ENCODE assay signal across 11 mouse cellular contexts in genomic region chr16:18464271-18464670, GRCm38 (mm10). TPM values are rescaled to one million over a fixed set of nuclear protein-coding genes. Genes with fewer than 3 reads are reported as not detected.
DNase-seq lines count a peak whose midpoint lies in the region; ATAC-seq and TF ChIP-seq lines count a peak whose summit lies in the region.
"Had no signal": no experiment of that assay in that cellular context is flagged by ENCODE, and none has a peak within 500 bp of the region (broad histone marks: within the 10 kb centered on the region; RNA-seq: fewer than 3 reads in every experiment).

No protein-coding gene starts in this region.

- DNase-seq in kidney, adult 2 months, result peak; percentile 19
- peak; percentile 64 for DNase-seq in MEL (ENCODE audit: low read depth, low spot score)
- DNase-seq in gastrocnemius, postnatal 14 days, result peak; percentile 45
- peak; percentile 34 for DNase-seq in lung, adult 2 months
- no peak for DNase-seq in adrenal gland, adult 8-10 months
- DNase-seq in urinary bladder, postnatal 4 days (ENCODE audit: low spot score in 2 of 2), result no peak
- DNase-seq in urinary bladder, adult 18-20 months (ENCODE audit: low spot score in 2 of 2), result no peak
- DNase-seq: kidney, adult 8-10 months had no signal

- TF ChIP-seq EP300 in MEL (IDR thresholded peaks at IDR 0.05; ENCODE audit: low read depth in 1 of 2, low read length in 2 of 2), result peak; percentile 23 to 43; a peak in 1 of 4 replicates

- H3K36me3 ChIP-seq in kidney, adult 2 months (ENCODE audit: control insufficient read depth, insufficient read depth, low read length), result no peaks in the 10 kb centered on the region
- H3K36me3 ChIP-seq in kidney, embryonic 16.5 days (ENCODE audit: insufficient read depth, low read length), result peaks cover 5% of the 10 kb centered on the region
- peaks cover 0 to 15% of the 10 kb centered on the region in 2 experiments; a peak in 3 of 4 replicates for H3K36me3 ChIP-seq in MEL (ENCODE audit: control insufficient read depth in 1 of 2, insufficient read depth in 2 of 2, low read length in 2 of 2)

- H3K27ac ChIP-seq in kidney, adult 2 months (ENCODE audit: insufficient read depth, low read depth, low read length), result no peak overlapping the region
- no peak overlapping the region for H3K27ac ChIP-seq in kidney, embryonic 16.5 days (ENCODE audit: low read length)
- no peak overlapping the region for H3K27ac ChIP-seq in MEL (ENCODE audit: control insufficient read depth, low read depth, low read length)

- H3K9me3 ChIP-seq in kidney, embryonic 16.5 days (ENCODE audit: low read length), result no peaks in the 10 kb centered on the region
- H3K9me3 ChIP-seq in MEL (replicated peaks; ENCODE audit: insufficient read depth, low read length), result no peaks in the 10 kb centered on the region

- TF ChIP-seq POLR2A in kidney, adult 2 months (IDR thresholded peaks at IDR 0.05; ENCODE audit: low read depth, low read length), result no peak
- TF ChIP-seq POLR2A in MEL (IDR thresholded peaks at IDR 0.05; ENCODE audit: control insufficient read depth in 1 of 2, insufficient read depth in 1 of 2, low read depth in 1 of 2, low read length in 2 of 2, poor library complexity in 1 of 2), result no peak
- no peak for TF ChIP-seq POLR2A in lung, adult 2 months (IDR thresholded peaks at IDR 0.05; ENCODE audit: borderline replicate concordance, extremely low read depth, low read depth, low read length)

- H3K9ac ChIP-seq in kidney, embryonic 16.5 days (replicated peaks; ENCODE audit: low read length), result no peak overlapping the region
- no peak overlapping the region for H3K9ac ChIP-seq in MEL (ENCODE audit: control insufficient read depth, low read depth, low read length, poor library complexity, severe bottlenecking)

- H3K4me1 ChIP-seq in kidney, adult 2 months (ENCODE audit: control insufficient read depth, insufficient read depth, low read length), result no peaks in the 10 kb centered on the region
- peaks cover 15% of the 10 kb centered on the region for H3K4me1 ChIP-seq in kidney, embryonic 16.5 days (ENCODE audit: insufficient read depth, low read length)
- peaks cover 4 to 26% of the 10 kb centered on the region in 2 experiments for H3K4me1 ChIP-seq in MEL (ENCODE audit: control insufficient read depth in 1 of 2, insufficient read depth in 2 of 2, low read length in 2 of 2)
- H3K4me1 ChIP-seq in lung, adult 2 months (ENCODE audit: control insufficient read depth, insufficient read depth, low read length), result peaks cover 22% of the 10 kb centered on the region

- ATAC-seq in kidney, embryonic 16.5 days (ENCODE audit: low FRiP score, low TSS enrichment), result no peak
- ATAC-seq: activated CD4-positive, CD25-positive, alpha-beta regulatory T cell, adult 4 months had no signal

- 61% methylated on average over 3 of the region's 3 CpGs for WGBS in kidney, adult 2 months
- whole genome bisulfite sequencing in kidney, embryonic 16.5 days, result 73% methylated on average over 3 of the region's 3 CpGs
- 39% methylated on average over 3 of the region's 3 CpGs for WGBS in lung, adult 2 months

- TF ChIP-seq RAD21 in MEL (IDR thresholded peaks at IDR 0.05; ENCODE audit: low read depth, low read length), result no peak

- no peak overlapping the region for H3K4me3 ChIP-seq in kidney, adult 2 months (ENCODE audit: insufficient read depth, low read depth, low read length)
- no peak overlapping the region for H3K4me3 ChIP-seq in kidney, embryonic 16.5 days (ENCODE audit: low read length)
- H3K4me3 ChIP-seq in MEL (ENCODE audit: control insufficient read depth in 1 of 2, insufficient read depth in 1 of 2, low read depth in 2 of 2, low read length in 2 of 2), result no peak overlapping the region
- no peak overlapping the region for H3K4me3 ChIP-seq in lung, adult 2 months (replicated peaks; ENCODE audit: extremely low read depth, low read depth, low read length)

- no peaks in the 10 kb centered on the region for H3K27me3 ChIP-seq in kidney, adult 2 months (replicated peaks; ENCODE audit: control insufficient read depth, insufficient read depth, low read length)
- no peaks in the 10 kb centered on the region; the same call in 1 of the 2 replicates for H3K27me3 ChIP-seq in kidney, embryonic 16.5 days (ENCODE audit: insufficient read depth, low read length)
- no peaks in the 10 kb centered on the region for H3K27me3 ChIP-seq in MEL (ENCODE audit: control insufficient read depth in 1 of 2, insufficient read depth in 2 of 2, low read length in 2 of 2)
- H3K27me3 ChIP-seq: CH12.LX had no signal

- intact Hi-C loops in gastrocnemius, postnatal 14 days (cut with DNase I; ENCODE audit: low total_unique reads), result no loop called here

- H3K4me2 ChIP-seq in kidney, embryonic 16.5 days (replicated peaks; ENCODE audit: low read depth, low read length), result no peak overlapping the region

- H3K79me2 ChIP-seq in MEL (ENCODE audit: control insufficient read depth, insufficient read depth, low read length, poor library complexity), result no peaks in the 10 kb centered on the region

- no peak for TF ChIP-seq CTCF in kidney, adult 2 months (conservative IDR thresholded peaks at IDR 0.05; ENCODE audit: insufficient read depth, insufficient read length, low read depth, low read length)
- no peak for TF ChIP-seq CTCF in MEL (IDR thresholded peaks at IDR 0.05 in 2 of 3, conservative IDR thresholded peaks at IDR 0.05 in 1 of 3; ENCODE audit: control insufficient read depth in 1 of 3, insufficient read depth in 1 of 3, low read depth in 2 of 3, low read length in 3 of 3, poor library complexity in 1 of 3, severe bottlenecking in 1 of 3)
- no peak for TF ChIP-seq CTCF in lung, adult 2 months (IDR thresholded peaks at IDR 0.05; ENCODE audit: insufficient read depth, low read length)

TF ChIP-seq in MEL, 35 proteins besides CTCF, POLR2A, EP300 and RAD21:
- no peak for TF ChIP-seq MEF2A (IDR thresholded peaks at IDR 0.05; ENCODE audit: extremely low read depth, insufficient replicate concordance, low read depth, low read length, poor library complexity, severe bottlenecking)
- TF ChIP-seq ETS1 (IDR thresholded peaks at IDR 0.05; ENCODE audit: low read depth, low read length), result peak; percentile 82
- TF ChIP-seq SIN3A (IDR thresholded peaks at IDR 0.05; ENCODE audit: low read length), result peak; percentile 33; the same call in 1 of the 2 replicates
- TF ChIP-seq TCF12 (IDR thresholded peaks at IDR 0.05; ENCODE audit: low read depth, low read length), result peak; percentile 29; the same call in 1 of the 2 replicates

RNA-seq across cellular contexts. Expression of gene Gnb1l, which starts 34.2 kb away (rescaled TPM):
- 10.7 and 15.8 TPM in 2 replicates for polyA plus RNA-seq in kidney, adult 2 months (2012; rRNA removed)
- polyA plus RNA-seq in kidney, embryonic 16.5 days (2015; fragmentation: Nextera tagmentation; extraction: Ambion mirVana), result 19.1 and 19.7 TPM in 2 replicates
- total RNA-seq in MEL (2012; rRNA removed), result 31.4 and 37.9 TPM in 2 replicates
- polyA plus RNA-seq in MEL (2012; ENCODE audit: insufficient read depth in 1 of 2, insufficient read length in 2 of 2, low read depth in 1 of 2, low replicate concordance in 2 of 2, missing spikeins in 1 of 2), result 10 to 100 TPM in 1 of 2 experiments, not detected in 1; 47.8 TPM
- 1 to 10 TPM; 2.7 to 3.1 TPM for total RNA-seq in gastrocnemius, postnatal 14 days (2021)
- 9.4 and 11.3 TPM in 2 replicates for polyA plus RNA-seq in lung, adult 2 months (2012; rRNA removed)
- 1 to 10 TPM; 5.1 to 7.0 (median 6.1) TPM for total RNA-seq in adrenal gland, adult 8-10 months (2022)

RNA-seq across cellular contexts. Expression of gene Rtl10, which starts 34.4 kb away (rescaled TPM):
- polyA plus RNA-seq in kidney, adult 2 months (2012; rRNA removed), result 5.0 and 6.9 TPM in 2 replicates
- polyA plus RNA-seq in kidney, embryonic 16.5 days (2015; fragmentation: Nextera tagmentation; extraction: Ambion mirVana), result 3.3 and 4.3 TPM in 2 replicates
- 5.5 and 5.9 TPM in 2 replicates for total RNA-seq in MEL (2012; rRNA removed)
- 10 to 100 TPM in 1 of 2 experiments, not detected in 1; 13.3 TPM for polyA plus RNA-seq in MEL (2012; ENCODE audit: insufficient read depth in 1 of 2, insufficient read length in 2 of 2, low read depth in 1 of 2, low replicate concordance in 2 of 2, missing spikeins in 1 of 2)
- total RNA-seq in gastrocnemius, postnatal 14 days (2021), result 1 to 10 TPM; 2.6 to 5.3 TPM
- 5.9 and 6.5 TPM in 2 replicates for polyA plus RNA-seq in lung, adult 2 months (2012; rRNA removed)
- total RNA-seq in adrenal gland, adult 8-10 months (2022), result 1 to 10 TPM; 4.9 to 8.2 (median 5.1) TPM

RNA-seq across cellular contexts. Expression of gene Comt, which starts 37.6 kb away (rescaled TPM):
- 519 and 582 TPM in 2 replicates for polyA plus RNA-seq in kidney, adult 2 months (2012; rRNA removed)
- polyA plus RNA-seq in kidney, embryonic 16.5 days (2015; fragmentation: Nextera tagmentation; extraction: Ambion mirVana), result 119 and 127 TPM in 2 replicates
- total RNA-seq in MEL (2012; rRNA removed), result 48.8 and 62.5 TPM in 2 replicates
- 10 to 100 TPM in 1 of 2 experiments, not detected in 1; 71.8 TPM for polyA plus RNA-seq in MEL (2012; ENCODE audit: insufficient read depth in 1 of 2, insufficient read length in 2 of 2, low read depth in 1 of 2, low replicate concordance in 2 of 2, missing spikeins in 1 of 2)
- total RNA-seq in gastrocnemius, postnatal 14 days (2021), result 10 to 100 TPM; 40.7 to 43.1 TPM
- 159 and 171 TPM in 2 replicates for polyA plus RNA-seq in lung, adult 2 months (2012; rRNA removed)
- total RNA-seq in adrenal gland, adult 8-10 months (2022), result 100 to 1,000 TPM; 147 to 201 (median 185) TPM

RNA-seq across cellular contexts. Expression of gene Txnrd2, which starts 38.1 kb away (rescaled TPM):
- polyA plus RNA-seq in kidney, adult 2 months (2012; rRNA removed), result 35.2 and 39.1 TPM in 2 replicates
- 33.7 and 35.2 TPM in 2 replicates for polyA plus RNA-seq in kidney, embryonic 16.5 days (2015; fragmentation: Nextera tagmentation; extraction: Ambion mirVana)
- total RNA-seq in MEL (2012; rRNA removed), result 25.7 and 31.2 TPM in 2 replicates
- 10 to 100 TPM in 1 of 2 experiments, not detected in 1; 46.8 TPM for polyA plus RNA-seq in MEL (2012; ENCODE audit: insufficient read depth in 1 of 2, insufficient read length in 2 of 2, low read depth in 1 of 2, low replicate concordance in 2 of 2, missing spikeins in 1 of 2)
- total RNA-seq in gastrocnemius, postnatal 14 days (2021), result 10 to 100 TPM; 13.4 to 14.4 TPM
- polyA plus RNA-seq in lung, adult 2 months (2012; rRNA removed), result 11.7 and 19.4 TPM in 2 replicates
- 100 to 1,000 TPM in 2 of 4 experiments, 10 to 100 TPM in 2; 79.2 to 123 (median 103) TPM for total RNA-seq in adrenal gland, adult 8-10 months (2022)

Comparison
In these comparisons a context has a peak if more than half of its experiments do, and no peak if none do; other contexts are left out.
1. DNase-seq: peak in kidney, adult 2 months (single experiment), MEL (single experiment), gastrocnemius, postnatal 14 days (single experiment) and lung, adult 2 months (single experiment); none in adrenal gland, adult 8-10 months (single experiment), urinary bladder, postnatal 4 days (0 of 2) and urinary bladder, adult 18-20 months (0 of 2).